Mouse (Mus musculus): ENCODE measurements around the gene Leo1. TPM values are rescaled to one million over a fixed set of nuclear protein-coding genes. Genes with fewer than 3 reads are reported as not detected.

Gene Leo1
- total and polyA plus RNA-seq, 2 experiments: 2.1 to 6.3 TPM

GRCm38 (mm10) chr9:75463050-75463660 lies 21.8 kb downstream of the Leo1 start:
- H3K4me3 ChIP-seq (ENCODE audit: insufficient read depth, low read depth, low read length): no peak overlapping the region
- H3K27ac ChIP-seq (replicated peaks; ENCODE audit: insufficient read depth, low read depth, low read length): no peak overlapping the region
- no peak for TF ChIP-seq POLR2A (IDR thresholded peaks at IDR 0.05; ENCODE audit: extremely low read depth, insufficient read depth, low read length)
- TF ChIP-seq CTCF (IDR thresholded peaks at IDR 0.05; ENCODE audit: low read depth, low read length): no peak
- no peaks in the 10 kb centered on the region for H3K79me2 ChIP-seq (ENCODE audit: control insufficient read depth, insufficient read depth, low read length)
- H3K36me3 ChIP-seq (ENCODE audit: control insufficient read depth, insufficient read depth, low read length): peaks cover 41% of the 10 kb centered on the region
- DNase-seq (ENCODE audit: extremely low read depth, low read depth, low spot score): no peak
- H3K9ac ChIP-seq (ENCODE audit: low read depth, low read length): no peak overlapping the region
- no peaks in the 10 kb centered on the region for H3K27me3 ChIP-seq (ENCODE audit: control insufficient read depth, insufficient read depth, low read length)
- 88% methylated on average over 8 of the region's 8 CpGs for WGBS
- H3K4me1 ChIP-seq (ENCODE audit: control insufficient read depth, insufficient read depth, low read length): no peaks in the 10 kb centered on the region

GRCm38 (mm10) chr9:75465856-75466255 lies 24.5 kb downstream of the Leo1 start:
- Histone ChIP-seq H3K36me3 (ENCODE audit: control insufficient read depth, insufficient read depth, low read length) (peaks cover 34% of the 10 kb centered on the region), H3K9ac (ENCODE audit: low read depth, low read length) (no peak overlapping the region), H3K79me2 (ENCODE audit: control insufficient read depth, insufficient read depth, low read length) (no peaks in the 10 kb centered on the region), H3K27me3 (ENCODE audit: control insufficient read depth, insufficient read depth, low read length) (no peaks in the 10 kb centered on the region), H3K27ac (replicated peaks; ENCODE audit: insufficient read depth, low read depth, low read length) (no peak overlapping the region), H3K4me1 (ENCODE audit: control insufficient read depth, insufficient read depth, low read length) (no peaks in the 10 kb centered on the region), H3K4me3 (ENCODE audit: insufficient read depth, low read depth, low read length) (no peak overlapping the region)
- DNase-seq (ENCODE audit: extremely low read depth, low read depth, low spot score): no peak
- TF ChIP-seq CTCF (IDR thresholded peaks at IDR 0.05; ENCODE audit: low read depth, low read length) (no peak), POLR2A (IDR thresholded peaks at IDR 0.05; ENCODE audit: extremely low read depth, insufficient read depth, low read length) (no peak)
- WGBS: 83% methylated on average over 9 of the region's 9 CpGs

GRCm38 (mm10) chr9:75466641-75467040 lies 25.3 kb downstream of the Leo1 start:
- no peaks in the 10 kb centered on the region for H3K4me1 ChIP-seq (ENCODE audit: control insufficient read depth, insufficient read depth, low read length)
- WGBS: 95% methylated on average over 4 of the region's 4 CpGs
- no peak overlapping the region for H3K9ac ChIP-seq (ENCODE audit: low read depth, low read length)
- no peak overlapping the region for H3K27ac ChIP-seq (replicated peaks; ENCODE audit: insufficient read depth, low read depth, low read length)
- H3K79me2 ChIP-seq (ENCODE audit: control insufficient read depth, insufficient read depth, low read length): no peaks in the 10 kb centered on the region
- peaks cover 26% of the 10 kb centered on the region for H3K36me3 ChIP-seq (ENCODE audit: control insufficient read depth, insufficient read depth, low read length)
- DNase-seq (ENCODE audit: extremely low read depth, low read depth, low spot score): no peak
- H3K27me3 ChIP-seq (ENCODE audit: control insufficient read depth, insufficient read depth, low read length): no peaks in the 10 kb centered on the region
- TF ChIP-seq POLR2A (IDR thresholded peaks at IDR 0.05; ENCODE audit: extremely low read depth, insufficient read depth, low read length) (no peak), CTCF (IDR thresholded peaks at IDR 0.05; ENCODE audit: low read depth, low read length) (no peak)
- H3K4me3 ChIP-seq (ENCODE audit: insufficient read depth, low read depth, low read length): no peak overlapping the region

- Histone ChIP-seq H3K79me2 (ENCODE audit: control insufficient read depth, insufficient read depth, low read length) (no peaks in the 10 kb centered on the region), H3K27ac (replicated peaks; ENCODE audit: insufficient read depth, low read depth, low read length) (no peak overlapping the region), H3K36me3 (ENCODE audit: control insufficient read depth, insufficient read depth, low read length) (peaks cover 21% of the 10 kb centered on the region), H3K4me1 (ENCODE audit: control insufficient read depth, insufficient read depth, low read length) (no peaks in the 10 kb centered on the region), H3K27me3 (ENCODE audit: control insufficient read depth, insufficient read depth, low read length) (no peaks in the 10 kb centered on the region), H3K9ac (ENCODE audit: low read depth, low read length) (no peak overlapping the region), H3K4me3 (ENCODE audit: insufficient read depth, low read depth, low read length) (no peak overlapping the region)
- 97% methylated on average over 3 of the region's 3 CpGs for WGBS
- no peak for DNase-seq (ENCODE audit: extremely low read depth, low read depth, low spot score)
- TF ChIP-seq CTCF (IDR thresholded peaks at IDR 0.05; ENCODE audit: low read depth, low read length) (no peak), POLR2A (IDR thresholded peaks at IDR 0.05; ENCODE audit: extremely low read depth, insufficient read depth, low read length) (no peak)
Observed at GRCm38 (mm10) chr9:75467581-75467980, 26.3 kb downstream of the Leo1 start.

- Histone ChIP-seq H3K4me3 (ENCODE audit: insufficient read depth, low read depth, low read length) (no peak overlapping the region), H3K27me3 (ENCODE audit: control insufficient read depth, insufficient read depth, low read length) (no peaks in the 10 kb centered on the region), H3K4me1 (ENCODE audit: control insufficient read depth, insufficient read depth, low read length) (no peaks in the 10 kb centered on the region), H3K79me2 (ENCODE audit: control insufficient read depth, insufficient read depth, low read length) (no peaks in the 10 kb centered on the region), H3K9ac (ENCODE audit: low read depth, low read length) (no peak overlapping the region), H3K36me3 (ENCODE audit: control insufficient read depth, insufficient read depth, low read length) (peaks cover 18% of the 10 kb centered on the region), H3K27ac (replicated peaks; ENCODE audit: insufficient read depth, low read depth, low read length) (no peak overlapping the region)
- DNase-seq (ENCODE audit: extremely low read depth, low read depth, low spot score): no peak
- TF ChIP-seq CTCF (IDR thresholded peaks at IDR 0.05; ENCODE audit: low read depth, low read length) (0 out of 2 replicates have a peak, but pooled peaks have one; percentile 8), POLR2A (IDR thresholded peaks at IDR 0.05; ENCODE audit: extremely low read depth, insufficient read depth, low read length) (no peak)
- WGBS: 89% methylated on average over 14 of the region's 14 CpGs
Observed at GRCm38 (mm10) chr9:75468297-75468696, 27.0 kb downstream of the Leo1 start.

- no peaks in the 10 kb centered on the region for H3K27me3 ChIP-seq (ENCODE audit: control insufficient read depth, insufficient read depth, low read length)
- no peak overlapping the region for H3K27ac ChIP-seq (replicated peaks; ENCODE audit: insufficient read depth, low read depth, low read length)
- no peaks in the 10 kb centered on the region for H3K79me2 ChIP-seq (ENCODE audit: control insufficient read depth, insufficient read depth, low read length)
- H3K36me3 ChIP-seq (ENCODE audit: control insufficient read depth, insufficient read depth, low read length): peaks cover 6% of the 10 kb centered on the region; the same call in 1 of the 2 replicates
- WGBS: 83% methylated on average over 3 of the region's 3 CpGs
- H3K9ac ChIP-seq (ENCODE audit: low read depth, low read length): no peak overlapping the region
- no peak overlapping the region for H3K4me3 ChIP-seq (ENCODE audit: insufficient read depth, low read depth, low read length)
- TF ChIP-seq CTCF (IDR thresholded peaks at IDR 0.05; ENCODE audit: low read depth, low read length) (no peak), POLR2A (IDR thresholded peaks at IDR 0.05; ENCODE audit: extremely low read depth, insufficient read depth, low read length) (no peak)
- H3K4me1 ChIP-seq (ENCODE audit: control insufficient read depth, insufficient read depth, low read length): no peaks in the 10 kb centered on the region
- DNase-seq (ENCODE audit: extremely low read depth, low read depth, low spot score): no peak
Observed at GRCm38 (mm10) chr9:75477212-75477611, 35.9 kb downstream of the Leo1 start.

All from liver, adult 2 months (tissue).